Mouse (Mus musculus) lung, postnatal 0 days (tissue): ENCODE data around the gene Pax3.

Source experiments
- CTCF ChIP-seq: IDR thresholded peaks from 2 replicates; pipeline ENCODE4 v1.5.1; 2016; ENCODE audit warnings: antibody characterized with exemption, mild to moderate bottlenecking
- EP300 ChIP-seq: IDR thresholded peaks from 2 replicates; pipeline ENCODE4 v1.6.1; 2016; ENCODE audit warnings: antibody characterized with exemption, mild to moderate bottlenecking, control low read depth

DNA sequence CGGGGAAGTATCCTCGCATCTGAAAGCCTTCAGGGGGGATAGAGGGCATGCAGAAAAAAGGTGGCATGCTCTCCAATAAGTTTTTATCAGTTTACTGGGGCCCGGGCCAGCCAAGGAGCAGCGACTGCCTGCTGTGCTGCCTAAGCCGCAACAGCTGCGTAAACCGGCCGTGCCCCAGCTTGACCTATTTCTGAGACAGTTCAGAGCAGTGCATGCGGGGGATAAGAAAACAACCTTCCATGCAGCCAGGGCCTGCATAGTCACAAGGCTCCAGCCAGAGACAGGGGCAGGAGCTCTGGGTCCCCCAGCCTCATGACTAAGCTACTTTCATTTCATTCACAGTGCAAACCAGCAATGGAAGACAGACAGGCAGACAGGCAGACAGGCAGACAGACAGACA, 15.1 kb downstream of the Pax3 start:
- TF ChIP-seq CTCF, result no peak
- no peak for TF ChIP-seq EP300
